Mouse (Mus musculus) natural killer cell, adult 2 months (primary cell): ENCODE data around the gene Olfr1274-ps.
"Not testable (repeated sequence)": the region's sequence is repeated elsewhere in the genome, so short reads cannot be mapped to it uniquely, and the experiment has no call there.

Experiments
- DNase-seq, 2 experiments: peaks; one replicate each; pipeline ENCODE4 v3.0.0; 2022; ENCODE audit warnings: low spot score in 2 of 2

Gene Olfr1274-ps

GRCm38 (mm10) chr2:90398633-90399107, at the start of gene Olfr1274-ps:
Gene Olfr1274-ps (plus strand): TSS chr2:90398683.
- DNase-seq: not testable (repeated sequence)

DNA sequence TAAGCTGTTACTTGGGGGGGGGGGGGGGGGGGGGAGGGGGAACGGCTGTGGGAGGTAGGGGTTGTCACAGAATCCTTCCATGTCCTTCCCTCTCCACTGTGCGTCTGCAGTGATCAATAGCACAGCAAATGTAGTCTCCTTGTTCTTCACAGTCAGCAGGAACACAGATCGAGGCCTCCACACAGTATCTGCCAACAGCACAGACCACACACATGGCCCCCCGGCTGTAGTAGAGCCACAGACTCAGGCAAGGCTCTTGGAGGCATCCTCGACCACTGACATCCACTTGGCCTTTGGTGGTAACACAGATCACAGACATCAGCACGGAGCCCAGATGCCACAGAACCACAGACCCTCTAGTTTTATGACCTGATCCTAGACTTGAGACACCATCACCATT, 47.4 kb upstream of the Olfr1274-ps start:
- DNase-seq: not testable (repeated sequence)

GRCm38 (mm10) chr2:90351540-90351939, 46.9 kb upstream of the Olfr1274-ps start:
- DNase-seq: not testable (repeated sequence)

GRCm38 (mm10) chr2:90359229-90359628, 39.3 kb upstream of the Olfr1274-ps start:
- not testable (repeated sequence) for DNase-seq

DNA sequence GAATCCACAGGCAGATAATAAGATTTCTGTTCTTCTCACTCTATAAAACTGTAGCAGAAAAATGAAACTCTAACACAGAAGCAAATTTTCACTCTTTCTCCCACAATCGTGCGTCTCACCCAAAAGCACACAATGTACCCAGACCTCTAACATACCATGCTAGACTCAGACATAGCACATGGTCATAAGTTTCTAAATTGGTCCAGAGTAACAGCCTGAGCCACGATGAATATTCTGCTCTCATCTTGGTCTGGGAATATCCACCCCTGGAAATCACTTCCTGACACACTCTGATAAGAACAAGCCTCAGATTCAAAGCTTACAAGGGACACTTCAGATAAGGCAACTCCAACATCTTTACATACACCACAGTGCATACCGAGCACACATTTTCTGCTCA, 38.3 kb upstream of the Olfr1274-ps start:
- DNase-seq: not testable (repeated sequence)

DNA sequence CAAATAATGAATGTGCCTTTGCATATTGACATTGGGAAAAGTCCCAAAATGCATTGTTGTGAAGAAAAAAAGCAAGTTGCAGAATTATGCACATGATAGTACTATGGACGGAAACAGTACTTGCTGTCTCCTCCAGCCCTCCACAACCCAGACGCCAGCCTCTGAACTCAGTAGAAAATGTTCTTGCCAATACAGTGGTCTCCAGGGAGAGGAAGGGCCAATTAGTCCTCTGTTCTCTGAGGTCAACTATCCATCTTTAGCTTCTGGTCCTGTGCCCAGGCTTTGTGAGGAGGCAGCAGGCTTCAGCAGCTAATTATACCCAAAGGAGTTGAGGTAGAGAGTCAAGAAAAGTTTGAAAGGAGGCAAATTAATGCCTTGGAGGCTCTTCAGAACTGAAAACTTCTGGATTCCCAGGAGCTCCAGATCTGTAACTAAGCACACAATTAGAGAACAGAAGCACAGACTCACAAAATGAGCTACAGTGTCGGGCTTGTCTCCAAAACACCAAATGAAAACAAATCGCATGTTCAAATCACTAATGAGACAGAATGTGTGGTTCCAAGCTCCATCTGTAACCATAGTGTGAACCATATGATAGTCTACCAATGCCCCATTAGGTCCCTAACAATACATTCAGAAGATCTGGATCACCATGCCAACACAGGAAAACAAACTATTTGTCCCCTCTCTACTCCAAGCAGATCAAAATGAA, 15.8 kb downstream of the Olfr1274-ps start:
- DNase-seq: not testable (repeated sequence)

DNA sequence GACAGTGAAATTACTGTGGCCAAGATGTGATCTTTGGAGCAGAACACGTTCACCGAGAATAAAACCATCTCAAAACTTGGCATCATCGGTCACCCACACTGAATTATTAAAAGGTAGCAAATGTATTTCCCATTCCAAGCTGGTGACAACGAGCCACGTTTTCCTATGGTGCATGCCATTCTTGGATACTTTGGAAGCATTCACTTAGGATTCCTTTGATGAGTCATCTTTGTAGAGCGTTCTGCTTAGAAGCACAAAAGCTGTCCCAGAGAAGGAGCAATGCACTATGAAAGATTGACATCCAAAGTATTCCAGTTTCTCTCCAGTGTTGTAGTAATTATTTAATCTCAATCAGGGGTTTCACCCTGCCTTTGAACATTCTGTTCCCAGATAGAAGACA, 23.8 kb downstream of the Olfr1274-ps start:
- not testable (repeated sequence) for DNase-seq

DNA sequence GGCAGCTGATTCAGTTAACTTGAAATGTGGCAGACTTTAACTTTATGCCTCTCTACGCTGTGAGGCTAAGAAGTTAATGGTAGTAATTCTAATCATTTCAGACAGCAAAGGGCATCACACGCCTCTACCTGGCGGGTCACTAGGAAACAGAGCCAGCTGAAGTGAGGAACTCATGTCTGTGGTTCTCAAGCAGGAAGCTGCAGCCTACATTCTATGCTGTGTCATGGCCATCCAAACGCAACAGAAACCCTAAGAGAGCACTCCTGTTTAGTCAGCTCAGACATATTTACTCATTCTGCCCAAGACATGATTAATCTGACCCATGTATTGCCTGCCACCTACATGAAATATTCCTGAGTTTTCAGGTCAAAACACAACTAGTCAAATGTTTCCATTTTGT, 26.5 kb downstream of the Olfr1274-ps start:
- not testable (repeated sequence) for DNase-seq

- not testable (repeated sequence) for DNase-seq
Measured at GRCm38 (mm10) chr2:90428988-90429717, 30.7 kb downstream of the Olfr1274-ps start.

DNA sequence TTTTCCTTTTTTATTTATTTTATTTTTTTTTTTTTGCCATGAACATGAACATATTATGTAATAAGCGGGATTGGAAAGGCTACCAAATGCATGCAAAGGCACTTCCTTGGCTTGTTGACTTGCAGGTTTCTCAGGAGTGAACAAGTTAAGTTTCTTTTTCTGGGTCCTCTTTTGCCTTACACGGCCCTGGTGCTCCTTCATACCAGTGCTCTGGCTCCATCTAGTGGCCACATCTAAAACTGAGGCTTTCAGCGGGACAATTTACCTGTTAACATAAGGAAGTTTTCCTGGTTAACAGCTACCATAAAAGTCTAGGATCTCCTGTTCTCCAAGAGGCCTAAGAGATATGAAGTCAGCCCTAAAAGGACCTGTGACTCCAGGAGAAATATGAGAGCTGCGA, 31.3 kb downstream of the Olfr1274-ps start:
- DNase-seq: not testable (repeated sequence)

GRCm38 (mm10) chr2:90437453-90437852, 39.0 kb downstream of the Olfr1274-ps start:
- not testable (repeated sequence) for DNase-seq

DNA sequence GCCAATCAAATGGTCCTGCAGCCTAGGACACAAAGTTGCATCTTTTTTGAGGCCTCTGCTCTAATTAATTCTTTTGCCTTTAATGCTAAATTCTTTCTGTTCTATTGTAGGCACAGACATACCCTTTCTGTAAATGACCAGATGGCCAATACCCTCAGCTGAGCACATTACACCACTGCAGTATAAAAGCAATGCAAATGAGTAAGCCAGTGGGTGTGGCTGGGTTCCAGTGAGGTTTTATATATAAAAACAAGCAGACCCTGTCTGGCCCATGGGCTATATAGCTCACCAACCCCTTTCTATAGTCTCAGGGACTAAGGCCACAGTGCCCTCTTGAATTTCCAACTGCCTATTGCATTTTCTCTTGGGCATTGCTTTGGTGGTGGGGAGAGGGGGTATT, 41.7 kb downstream of the Olfr1274-ps start:
- not testable (repeated sequence) for DNase-seq

- DNase-seq: not testable (repeated sequence)
Measured at GRCm38 (mm10) chr2:90441811-90442210, 43.3 kb downstream of the Olfr1274-ps start.

- no peak for DNase-seq
Measured at GRCm38 (mm10) chr2:90443811-90444210, 45.3 kb downstream of the Olfr1274-ps start.

DNA sequence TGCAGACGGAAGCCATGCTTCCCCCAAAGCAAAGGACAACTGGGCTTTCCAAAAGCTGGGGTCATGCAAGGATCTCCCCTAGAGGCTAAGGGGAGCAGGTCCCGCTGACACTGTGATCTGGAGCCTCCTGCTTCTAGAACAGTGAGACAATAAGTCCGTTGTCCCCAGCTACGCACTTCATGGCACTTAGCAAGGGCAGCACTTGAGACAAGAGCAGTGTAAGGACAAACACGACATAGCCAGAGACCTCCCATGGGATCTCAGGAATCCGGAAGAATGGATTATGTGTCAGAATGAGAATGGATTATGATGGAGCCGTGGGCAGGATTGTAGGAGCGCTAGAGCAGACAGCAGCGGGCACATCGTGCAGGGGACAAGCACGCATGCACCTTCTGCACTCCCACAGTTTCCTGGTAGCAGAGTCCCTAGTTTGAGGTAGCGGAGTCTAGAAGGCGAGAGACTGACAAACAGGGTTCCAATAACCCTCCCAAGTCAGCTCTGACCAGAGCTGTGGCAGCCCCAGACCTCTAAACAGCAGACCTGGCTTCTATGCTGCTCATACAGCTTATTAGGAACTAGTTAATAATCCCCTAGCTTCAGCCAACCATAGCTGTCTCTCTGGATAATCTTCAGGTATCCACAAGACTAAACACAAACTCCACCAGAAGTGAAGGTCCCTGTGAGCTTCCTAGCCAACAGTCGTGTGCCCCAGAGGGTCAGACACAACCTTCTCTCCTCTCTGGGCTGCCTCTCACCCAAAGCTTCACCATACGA, 50.7 kb downstream of the Olfr1274-ps start:
- no peak for DNase-seq

DNA sequence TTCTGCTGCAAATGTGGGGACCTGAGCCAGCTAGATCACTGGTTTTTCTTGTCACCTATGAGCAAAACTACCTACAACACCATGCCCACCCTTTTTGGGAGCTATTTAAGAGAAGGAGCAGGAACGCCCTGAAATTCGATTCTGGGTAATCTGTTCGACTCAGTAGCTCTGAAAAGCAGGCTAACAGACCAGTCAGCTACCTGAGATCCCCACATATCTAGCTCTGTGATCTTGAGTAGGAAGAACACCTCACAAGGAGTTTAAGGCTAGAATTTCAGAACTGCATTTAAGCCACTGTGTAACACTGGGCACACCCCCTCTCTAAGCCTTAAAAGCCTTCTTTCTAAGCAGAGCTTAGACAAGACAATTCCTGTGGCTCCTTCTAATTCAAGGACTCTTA, 53.9 kb downstream of the Olfr1274-ps start:
- DNase-seq: no peak
